In the genomic region with DNA sequence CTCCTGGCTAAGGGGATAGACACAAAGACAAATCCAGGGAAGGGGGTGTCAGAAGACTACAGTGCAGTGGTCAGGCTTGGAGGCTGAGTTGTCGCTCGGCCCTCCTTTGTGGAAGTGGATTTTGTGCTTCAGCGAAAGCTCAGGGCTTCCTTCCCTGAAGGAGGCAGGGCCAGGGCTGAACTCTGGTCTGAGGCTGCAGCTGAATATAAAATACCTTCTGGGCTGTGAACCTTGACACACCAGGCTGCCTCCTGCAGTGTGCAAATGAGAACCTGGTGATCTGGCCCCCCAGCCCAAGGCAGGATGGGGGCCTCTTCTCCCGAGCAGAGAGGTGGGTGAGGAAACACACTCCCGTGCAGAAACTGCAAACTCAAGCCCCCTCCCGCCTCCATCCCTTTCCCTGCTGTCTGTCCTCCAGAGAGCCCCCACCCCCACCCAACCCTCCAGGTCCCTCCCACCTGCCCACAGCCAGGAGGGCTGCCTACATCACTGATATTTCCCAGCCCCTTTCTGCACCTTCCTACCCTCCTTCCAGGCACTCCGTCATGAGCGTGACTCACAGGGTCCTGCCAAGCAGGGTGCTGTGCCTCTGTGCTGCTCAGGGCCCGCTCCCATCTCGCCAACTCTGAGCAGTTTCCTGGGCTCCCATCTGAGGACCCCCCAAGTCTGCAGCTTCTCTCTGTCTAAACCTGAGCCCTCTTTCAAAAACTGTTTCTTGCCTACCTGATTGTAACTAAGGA, we compare ENCODE assay signal across 10 mouse cellular contexts. TPM values are rescaled to one million over a fixed set of nuclear protein-coding genes. Genes with fewer than 3 reads are reported as not detected.
DNase-seq lines count a peak whose midpoint lies in the region; ATAC-seq and TF ChIP-seq lines count a peak whose summit lies in the region.
"Had no signal": no experiment of that assay in that cellular context is flagged by ENCODE, and none has a peak within 500 bp of the region (broad histone marks: within the 10 kb centered on the region; RNA-seq: fewer than 3 reads in every experiment).

No protein-coding gene starts in this region.

- H3K27me3 ChIP-seq in forebrain, embryonic 10.5 days (ENCODE audit: poor library complexity, severe bottlenecking): peaks cover 21% of the 10 kb centered on the region
- H3K27me3 ChIP-seq in forebrain, postnatal 0 days (ENCODE audit: insufficient read depth, low read length): no peaks in the 10 kb centered on the region
- no peaks in the 10 kb centered on the region for H3K27me3 ChIP-seq in forebrain, embryonic 13.5 days
- H3K27me3 ChIP-seq in kidney, embryonic 14.5 days (ENCODE audit: control insufficient read depth, insufficient read depth, low read length): no peaks in the 10 kb centered on the region
- no peaks in the 10 kb centered on the region for H3K27me3 ChIP-seq in midbrain, embryonic 16.5 days (ENCODE audit: control insufficient read depth, insufficient read depth, low read depth, low read length)

- WGBS in forebrain, embryonic 10.5 days: 12% methylated on average over 10 of the region's 10 CpGs
- 39% methylated on average over 10 of the region's 10 CpGs for WGBS in forebrain, postnatal 0 days
- WGBS in forebrain, embryonic 13.5 days: 34% methylated on average over 10 of the region's 10 CpGs
- WGBS in kidney, embryonic 14.5 days: 14% methylated on average over 9 of the region's 10 CpGs
- WGBS in midbrain, embryonic 16.5 days: 29% methylated on average over 10 of the region's 10 CpGs

- H3K9ac ChIP-seq in forebrain, postnatal 0 days: no peak overlapping the region
- H3K9ac ChIP-seq in forebrain, embryonic 13.5 days: peak overlapping the region; percentile 41; the same call in 1 of the 2 replicates
- H3K9ac ChIP-seq in kidney, embryonic 14.5 days (ENCODE audit: low read depth, low read length): 0 out of 2 replicates have a peak overlapping the region, but pooled peaks have one; percentile 18
- H3K9ac ChIP-seq in midbrain, embryonic 16.5 days (ENCODE audit: low read depth, low read length): no peak overlapping the region

- H3K4me2 ChIP-seq in forebrain, postnatal 0 days (ENCODE audit: low read depth): no peak overlapping the region
- H3K4me2 ChIP-seq in forebrain, embryonic 13.5 days: no peak overlapping the region
- H3K4me2 ChIP-seq in kidney, embryonic 14.5 days (replicated peaks; ENCODE audit: low read depth, low read length): peak overlapping the region; percentile 24
- H3K4me2 ChIP-seq in midbrain, embryonic 16.5 days (ENCODE audit: low read length): no peak overlapping the region

- H3K27ac ChIP-seq in forebrain, embryonic 10.5 days: peak overlapping the region; percentile 80
- H3K27ac ChIP-seq in forebrain, postnatal 0 days (ENCODE audit: low read depth, low read length): no peak overlapping the region
- no peak overlapping the region for H3K27ac ChIP-seq in forebrain, embryonic 13.5 days
- H3K27ac ChIP-seq in kidney, embryonic 14.5 days (ENCODE audit: low read depth, low read length): peak overlapping the region; percentile 93
- no peak overlapping the region; the same call in 1 of the 2 replicates for H3K27ac ChIP-seq in midbrain, embryonic 16.5 days (ENCODE audit: low read length)

- ATAC-seq in forebrain, postnatal 0 days: no peak
- 0 out of 2 replicates have a peak, but pooled peaks have one; percentile 3 for ATAC-seq in forebrain, embryonic 13.5 days
- peak; percentile 82 for ATAC-seq in kidney, embryonic 14.5 days (ENCODE audit: low FRiP score, low TSS enrichment)
- ATAC-seq in midbrain, embryonic 16.5 days: peak; percentile 1; the same call in 1 of the 2 replicates

- no peak for DNase-seq in forebrain, embryonic 10.5 days (ENCODE audit: extremely low spot score, low spot score)
- no peak for DNase-seq in forebrain, postnatal 0 days
- DNase-seq in cerebellum, postnatal 14 days: no peak
- DNase-seq in ovary, postnatal 10 days (ENCODE audit: low spot score): no peak
- DNase-seq in T-cell, adult 2 months (ENCODE audit: low spot score): no peak

- no peak for TF ChIP-seq CTCF in forebrain, postnatal 0 days (IDR thresholded peaks at IDR 0.05; ENCODE audit: low read depth)

- H3K4me3 ChIP-seq in forebrain, embryonic 10.5 days: peak overlapping the region; percentile 10; the same call in 1 of the 2 replicates
- no peak overlapping the region for H3K4me3 ChIP-seq in forebrain, postnatal 0 days (ENCODE audit: low read depth, low read length)
- no peak overlapping the region for H3K4me3 ChIP-seq in forebrain, embryonic 13.5 days
- H3K4me3 ChIP-seq in kidney, embryonic 14.5 days (ENCODE audit: low read length): peak overlapping the region; percentile 1
- no peak overlapping the region for H3K4me3 ChIP-seq in midbrain, embryonic 16.5 days (ENCODE audit: low read depth, low read length)
- H3K4me3 ChIP-seq: megakaryocyte, embryonic 14.5 days had no signal

- H3K4me1 ChIP-seq in forebrain, embryonic 10.5 days: peaks cover 21% of the 10 kb centered on the region
- no peaks in the 10 kb centered on the region for H3K4me1 ChIP-seq in forebrain, postnatal 0 days (ENCODE audit: insufficient read depth)
- peaks cover 12% of the 10 kb centered on the region; the same call in 1 of the 2 replicates for H3K4me1 ChIP-seq in forebrain, embryonic 13.5 days
- H3K4me1 ChIP-seq in kidney, embryonic 14.5 days (ENCODE audit: control insufficient read depth, insufficient read depth, low read length): peaks cover 18% of the 10 kb centered on the region
- peaks cover 7% of the 10 kb centered on the region; the same call in 1 of the 2 replicates for H3K4me1 ChIP-seq in midbrain, embryonic 16.5 days (ENCODE audit: control insufficient read depth, insufficient read depth, low read length)

- H3K36me3 ChIP-seq in forebrain, embryonic 10.5 days (replicated peaks): 0 out of 2 replicates have a peak, but pooled peaks cover 5% of the 10 kb centered on the region
- H3K36me3 ChIP-seq in forebrain, postnatal 0 days (ENCODE audit: insufficient read depth): no peaks in the 10 kb centered on the region
- no peaks in the 10 kb centered on the region for H3K36me3 ChIP-seq in forebrain, embryonic 13.5 days (ENCODE audit: poor library complexity, severe bottlenecking)
- no peaks in the 10 kb centered on the region for H3K36me3 ChIP-seq in kidney, embryonic 14.5 days (ENCODE audit: control insufficient read depth, insufficient read depth, low read length)
- H3K36me3 ChIP-seq in midbrain, embryonic 16.5 days (ENCODE audit: control insufficient read depth, insufficient read depth, low read length): no peaks in the 10 kb centered on the region

- no peaks in the 10 kb centered on the region for H3K9me3 ChIP-seq in forebrain, embryonic 10.5 days
- H3K9me3 ChIP-seq in forebrain, postnatal 0 days (ENCODE audit: low read length): no peaks in the 10 kb centered on the region
- H3K9me3 ChIP-seq in forebrain, embryonic 13.5 days (replicated peaks): no peaks in the 10 kb centered on the region
- no peaks in the 10 kb centered on the region for H3K9me3 ChIP-seq in kidney, embryonic 14.5 days (ENCODE audit: control insufficient read depth, low read length)
- no peaks in the 10 kb centered on the region for H3K9me3 ChIP-seq in midbrain, embryonic 16.5 days (replicated peaks; ENCODE audit: control insufficient read depth, low read length, poor library complexity, severe bottlenecking)

RNA-seq across cellular contexts. Expression of gene Anks6, which starts 6.4 kb away (rescaled TPM):
- polyA plus RNA-seq in forebrain, embryonic 10.5 days (2016; fragmentation: Nextera tagmentation; extraction: Ambion mirVana): 4.1 and 4.5 TPM in 2 replicates
- 9.0 and 11.0 TPM in 2 replicates for total RNA-seq in forebrain, postnatal 0 days (2014; rRNA removed)
- polyA plus RNA-seq in forebrain, postnatal 0 days (2015; fragmentation: Nextera tagmentation; extraction: Ambion mirVana): 2.1 TPM in 2 replicates
- 2.6 and 2.7 TPM in 2 replicates for polyA plus RNA-seq in forebrain, embryonic 13.5 days (2015; fragmentation: Nextera tagmentation; extraction: Ambion mirVana)
- 3.8 and 7.2 TPM in 2 replicates for polyA plus RNA-seq in kidney, embryonic 14.5 days (2014; fragmentation: Nextera tagmentation; extraction: Ambion mirVana)
- 4.6 and 5.1 TPM in 2 replicates for polyA plus RNA-seq in midbrain, embryonic 16.5 days (2015; fragmentation: Nextera tagmentation; extraction: Ambion mirVana)

RNA-seq across cellular contexts. Expression of gene Galnt12, which starts 40.9 kb away (rescaled TPM):
- 15.8 and 17.6 TPM in 2 replicates for polyA plus RNA-seq in forebrain, embryonic 10.5 days (2016; fragmentation: Nextera tagmentation; extraction: Ambion mirVana)
- total RNA-seq in forebrain, postnatal 0 days (2014; rRNA removed): 1.4 and 1.5 TPM in 2 replicates
- polyA plus RNA-seq in forebrain, postnatal 0 days (2015; fragmentation: Nextera tagmentation; extraction: Ambion mirVana): 0.84 and 1.2 TPM in 2 replicates
- polyA plus RNA-seq in forebrain, embryonic 13.5 days (2015; fragmentation: Nextera tagmentation; extraction: Ambion mirVana): 1.2 and 1.7 TPM in 2 replicates
- 7.0 and 10.0 TPM in 2 replicates for polyA plus RNA-seq in kidney, embryonic 14.5 days (2014; fragmentation: Nextera tagmentation; extraction: Ambion mirVana)
- 1.7 and 1.8 TPM in 2 replicates for polyA plus RNA-seq in midbrain, embryonic 16.5 days (2015; fragmentation: Nextera tagmentation; extraction: Ambion mirVana)

RNA-seq across cellular contexts. Expression of gene Gabbr2, which starts 59.1 kb away (rescaled TPM):
- polyA plus RNA-seq in forebrain, embryonic 10.5 days (2016; fragmentation: Nextera tagmentation; extraction: Ambion mirVana): 0.06 and 0.09 TPM in 2 replicates
- 51.8 and 65.3 TPM in 2 replicates for total RNA-seq in forebrain, postnatal 0 days (2014; rRNA removed)
- polyA plus RNA-seq in forebrain, postnatal 0 days (2015; fragmentation: Nextera tagmentation; extraction: Ambion mirVana): 6.4 and 14.7 TPM in 2 replicates
- 0.88 and 1.5 TPM in 2 replicates for polyA plus RNA-seq in forebrain, embryonic 13.5 days (2015; fragmentation: Nextera tagmentation; extraction: Ambion mirVana)
- 0.06 and 0.43 TPM in 2 replicates for polyA plus RNA-seq in kidney, embryonic 14.5 days (2014; fragmentation: Nextera tagmentation; extraction: Ambion mirVana)
- polyA plus RNA-seq in midbrain, embryonic 16.5 days (2015; fragmentation: Nextera tagmentation; extraction: Ambion mirVana): 11.3 and 13.9 TPM in 2 replicates
- polyA plus RNA-seq: C2C12 had no signal

Comparison
In these comparisons a context has a peak if more than half of its experiments do, and no peak if none do; other contexts are left out.
1. H3K27ac ChIP-seq: peak in forebrain, embryonic 10.5 days (single experiment) and kidney, embryonic 14.5 days (single experiment); none in forebrain, postnatal 0 days (single experiment), forebrain, embryonic 13.5 days (single experiment) and midbrain, embryonic 16.5 days (single experiment).
2. H3K4me3 ChIP-seq: peak in forebrain, embryonic 10.5 days (single experiment) and kidney, embryonic 14.5 days (single experiment); none in forebrain, postnatal 0 days (single experiment), forebrain, embryonic 13.5 days (single experiment) and midbrain, embryonic 16.5 days (single experiment).
3. H3K9ac ChIP-seq: peak in forebrain, embryonic 13.5 days (single experiment) and kidney, embryonic 14.5 days (single experiment); none in forebrain, postnatal 0 days (single experiment) and midbrain, embryonic 16.5 days (single experiment).